Mouse (Mus musculus): ENCODE measurements at regions not wholly inside any gene's neighbourhood (a gene's known extent, or its start where the extent isn't known, plus 50 kb on each side); places are given as distances from the start of the nearest gene placed in this dataset.

GRCm38 (mm10) chr5:132774141-132774680, 231.1 kb upstream of the Auts2 start:
- no peak overlapping the region for H3K4me2 ChIP-seq
- H3K9me3 ChIP-seq, result 0 out of 2 replicates have a peak, but pooled peaks cover 5% of the 10 kb centered on the region
- no peak overlapping the region for H3K4me3 ChIP-seq
- 46% methylated on average over 1 of the region's 1 CpGs for WGBS
- H3K27ac ChIP-seq (replicated peaks), result no peak overlapping the region
- H3K9ac ChIP-seq, result no peak overlapping the region
- H3K4me1 ChIP-seq, result no peaks in the 10 kb centered on the region
- ATAC-seq (ENCODE audit: extremely low read depth, insufficient number of reproducible peaks, low FRiP score, low TSS enrichment), result no peak
- no peaks in the 10 kb centered on the region for H3K27me3 ChIP-seq (replicated peaks)
- no peaks in the 10 kb centered on the region for H3K36me3 ChIP-seq

- no peak overlapping the region for H3K27ac ChIP-seq (replicated peaks)
- peaks cover 11% of the 10 kb centered on the region; the same call in 1 of the 2 replicates for H3K27me3 ChIP-seq (replicated peaks)
- no peaks in the 10 kb centered on the region for H3K36me3 ChIP-seq
- H3K4me1 ChIP-seq, result no peaks in the 10 kb centered on the region
- no peak overlapping the region for H3K4me2 ChIP-seq
- H3K9me3 ChIP-seq, result no peaks in the 10 kb centered on the region
- ATAC-seq (ENCODE audit: extremely low read depth, insufficient number of reproducible peaks, low FRiP score, low TSS enrichment), result no peak
- no peak overlapping the region for H3K4me3 ChIP-seq
- WGBS, result 51% methylated on average over 4 of the region's 4 CpGs
- no peak overlapping the region for H3K9ac ChIP-seq
Measured at GRCm38 (mm10) chr5:132760396-132760795, 217.3 kb upstream of the Auts2 start.

- no peaks in the 10 kb centered on the region for H3K36me3 ChIP-seq
- peaks cover 11% of the 10 kb centered on the region; the same call in 1 of the 2 replicates for H3K27me3 ChIP-seq (replicated peaks)
- no peak overlapping the region for H3K27ac ChIP-seq (replicated peaks)
- no peak overlapping the region for H3K9ac ChIP-seq
- H3K9me3 ChIP-seq, result no peaks in the 10 kb centered on the region
- no peak overlapping the region for H3K4me2 ChIP-seq
- peaks cover 3% of the 10 kb centered on the region for H3K4me1 ChIP-seq
- 66% methylated on average over 6 of the region's 6 CpGs for WGBS
- no peak for ATAC-seq (ENCODE audit: extremely low read depth, insufficient number of reproducible peaks, low FRiP score, low TSS enrichment)
- no peak overlapping the region for H3K4me3 ChIP-seq
Measured at GRCm38 (mm10) chr5:132759751-132760150, 216.6 kb upstream of the Auts2 start.

- H3K9me3 ChIP-seq, result no peaks in the 10 kb centered on the region
- no peak for ATAC-seq (ENCODE audit: extremely low read depth, insufficient number of reproducible peaks, low FRiP score, low TSS enrichment)
- H3K4me1 ChIP-seq, result peaks cover 4% of the 10 kb centered on the region
- no peak overlapping the region for H3K4me3 ChIP-seq
- peaks cover 11% of the 10 kb centered on the region; the same call in 1 of the 2 replicates for H3K27me3 ChIP-seq (replicated peaks)
- H3K4me2 ChIP-seq, result no peak overlapping the region
- no peaks in the 10 kb centered on the region for H3K36me3 ChIP-seq
- no peak overlapping the region for H3K27ac ChIP-seq (replicated peaks)
- WGBS, result 71% methylated on average over 10 of the region's 10 CpGs
- H3K9ac ChIP-seq, result no peak overlapping the region
Measured at GRCm38 (mm10) chr5:132758941-132759340, 215.8 kb upstream of the Auts2 start.

- 78% methylated on average over 5 of the region's 5 CpGs for WGBS
- Histone ChIP-seq H3K27ac (replicated peaks) (no peak overlapping the region), H3K4me1 (no peaks in the 10 kb centered on the region), H3K4me2 (no peak overlapping the region), H3K36me3 (no peaks in the 10 kb centered on the region), H3K9ac (no peak overlapping the region), H3K4me3 (no peak overlapping the region), H3K27me3 (replicated peaks) (peaks cover 38% of the 10 kb centered on the region), H3K9me3 (peaks cover 4% of the 10 kb centered on the region; the same call in 1 of the 2 replicates)
- no peak for ATAC-seq (ENCODE audit: extremely low read depth, insufficient number of reproducible peaks, low FRiP score, low TSS enrichment)
Measured at GRCm38 (mm10) chr5:132737966-132738365, 194.8 kb upstream of the Auts2 start.

GRCm38 (mm10) chr5:132728689-132729189, 185.6 kb upstream of the Auts2 start:
- peaks cover 32% of the 10 kb centered on the region for H3K27me3 ChIP-seq (replicated peaks)
- no peaks in the 10 kb centered on the region for H3K36me3 ChIP-seq
- peak overlapping the region; percentile 40 for H3K4me2 ChIP-seq
- no peak overlapping the region for H3K27ac ChIP-seq (replicated peaks)
- 0 out of 2 replicates have a peak overlapping the region, but pooled peaks have one; percentile 6 for H3K4me3 ChIP-seq
- H3K4me1 ChIP-seq, result peaks cover 5% of the 10 kb centered on the region
- 11% methylated on average over 10 of the region's 10 CpGs for WGBS
- 0 out of 2 replicates have a peak overlapping the region, but pooled peaks have one; percentile 21 for H3K9ac ChIP-seq
- ATAC-seq (ENCODE audit: extremely low read depth, insufficient number of reproducible peaks, low FRiP score, low TSS enrichment), result no peak
- no peaks in the 10 kb centered on the region for H3K9me3 ChIP-seq

GRCm38 (mm10) chr5:132724467-132724866, 181.3 kb upstream of the Auts2 start:
- no peak for ATAC-seq (ENCODE audit: extremely low read depth, insufficient number of reproducible peaks, low FRiP score, low TSS enrichment)

GRCm38 (mm10) chr5:132710301-132710700, 167.2 kb upstream of the Auts2 start:
- Histone ChIP-seq H3K4me2 (no peak overlapping the region), H3K4me3 (no peak overlapping the region), H3K9me3 (peaks cover 6% of the 10 kb centered on the region; the same call in 1 of the 2 replicates), H3K27ac (replicated peaks) (no peak overlapping the region), H3K9ac (no peak overlapping the region), H3K4me1 (no peaks in the 10 kb centered on the region), H3K27me3 (replicated peaks) (no peaks in the 10 kb centered on the region), H3K36me3 (no peaks in the 10 kb centered on the region)
- no peak for ATAC-seq (ENCODE audit: extremely low read depth, insufficient number of reproducible peaks, low FRiP score, low TSS enrichment)
- WGBS, result 63% methylated on average over 4 of the region's 4 CpGs

More at GRCm38 (mm10) chr5:132724467-132724866, 181.3 kb upstream of the Auts2 start:
- Histone ChIP-seq H3K4me2 (no peak overlapping the region), H3K9ac (no peak overlapping the region), H3K27me3 (replicated peaks) (peaks cover 58% of the 10 kb centered on the region), H3K36me3 (no peaks in the 10 kb centered on the region), H3K9me3 (no peaks in the 10 kb centered on the region), H3K4me1 (peaks cover 10% of the 10 kb centered on the region), H3K27ac (replicated peaks) (no peak overlapping the region), H3K4me3 (no peak overlapping the region)
- WGBS, result 58% methylated on average over 2 of the region's 2 CpGs

GRCm38 (mm10) chr5:132707531-132707930, 164.4 kb upstream of the Auts2 start:
- H3K9me3 ChIP-seq, result peaks cover 9% of the 10 kb centered on the region; the same call in 1 of the 2 replicates
- H3K27ac ChIP-seq (replicated peaks), result no peak overlapping the region
- no peak overlapping the region for H3K9ac ChIP-seq
- 57% methylated on average over 4 of the region's 4 CpGs for WGBS
- no peaks in the 10 kb centered on the region for H3K27me3 ChIP-seq (replicated peaks)
- H3K4me3 ChIP-seq, result no peak overlapping the region
- no peaks in the 10 kb centered on the region for H3K4me1 ChIP-seq
- H3K36me3 ChIP-seq, result no peaks in the 10 kb centered on the region
- no peak overlapping the region for H3K4me2 ChIP-seq
- ATAC-seq (ENCODE audit: extremely low read depth, insufficient number of reproducible peaks, low FRiP score, low TSS enrichment), result no peak; the same call in 1 of the 2 replicates

- H3K9ac ChIP-seq, result no peak overlapping the region
- no peaks in the 10 kb centered on the region for H3K36me3 ChIP-seq
- H3K27me3 ChIP-seq (replicated peaks), result 0 out of 2 replicates have a peak, but pooled peaks cover 5% of the 10 kb centered on the region
- H3K4me2 ChIP-seq, result no peak overlapping the region
- no peak overlapping the region for H3K27ac ChIP-seq (replicated peaks)
- no peak overlapping the region for H3K4me3 ChIP-seq
- no peaks in the 10 kb centered on the region for H3K4me1 ChIP-seq
- ATAC-seq (ENCODE audit: extremely low read depth, insufficient number of reproducible peaks, low FRiP score, low TSS enrichment), result no peak
- 62% methylated on average over 10 of the region's 10 CpGs for WGBS
- H3K9me3 ChIP-seq, result peaks cover 2% of the 10 kb centered on the region; the same call in 1 of the 2 replicates
Measured at GRCm38 (mm10) chr5:132703455-132704100, 160.4 kb upstream of the Auts2 start.

GRCm38 (mm10) chr5:132702573-132702972, 159.4 kb upstream of the Auts2 start:
- Histone ChIP-seq H3K4me3 (no peak overlapping the region), H3K27me3 (replicated peaks) (peaks cover 5% of the 10 kb centered on the region; the same call in 1 of the 2 replicates), H3K36me3 (no peaks in the 10 kb centered on the region), H3K4me2 (no peak overlapping the region), H3K9ac (no peak overlapping the region), H3K9me3 (peaks cover 2% of the 10 kb centered on the region; the same call in 1 of the 2 replicates), H3K4me1 (no peaks in the 10 kb centered on the region), H3K27ac (replicated peaks) (no peak overlapping the region)
- no peak for ATAC-seq (ENCODE audit: extremely low read depth, insufficient number of reproducible peaks, low FRiP score, low TSS enrichment)
- WGBS, result 75% methylated on average over 3 of the region's 3 CpGs

Data from heart, embryonic 13.5 days (tissue).